Mouse (Mus musculus): ENCODE data around the gene Khdc3. TPM values are rescaled to one million over a fixed set of nuclear protein-coding genes. Genes with fewer than 3 reads are reported as not detected.

Gene Khdc3
- total and polyA plus RNA-seq, 3 experiments, result 0.17 to 0.86 (median 0.84) TPM

DNA sequence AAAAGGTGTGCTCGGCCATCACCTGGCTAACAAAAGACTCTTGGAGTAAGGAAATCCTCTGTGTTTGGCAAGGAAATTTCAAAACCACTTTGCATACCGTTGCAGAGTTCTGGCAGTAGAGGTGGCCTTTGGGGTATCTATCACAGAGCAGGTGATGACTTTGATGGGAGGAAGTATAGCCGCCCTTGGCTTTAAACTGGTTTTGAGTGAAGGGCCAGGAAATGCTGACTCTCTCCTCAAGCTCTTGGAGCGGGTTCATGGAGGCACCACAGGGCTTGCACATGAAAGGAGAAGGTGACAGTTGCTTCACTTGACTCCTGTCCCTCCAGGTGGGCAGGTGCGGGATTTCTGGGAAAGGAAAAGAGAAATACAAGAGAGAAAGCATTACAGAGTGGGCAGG lies 14.1 kb upstream of the Khdc3 start:
- no peaks in the 10 kb centered on the region for H3K27me3 ChIP-seq (replicated peaks)
- H3K4me2 ChIP-seq (ENCODE audit: insufficient read depth, low read depth, poor library complexity, severe bottlenecking), result no peak overlapping the region
- no peak overlapping the region for H3K4me3 ChIP-seq (replicated peaks in 1 of 3; ENCODE audit: low read depth in 2 of 3, low read length in 2 of 3, poor library complexity in 1 of 3)
- in situ Hi-C loops (cut with MboI; ENCODE audit: low pct_ligation_motif_present, low pct_unique_long_range_greater_than_20kb, low sequenced_read_pairs) (loop anchor here (25.0 kb wide), 1 partner anchor 325 kb away; no protein-coding TSS in a partner anchor), dilution Hi-C loops (cut with MboI; ENCODE audit: extremely low pct_ligation_motif_present, extremely low pct_unique_long_range_greater_than_20kb, low sequenced_read_pairs) (no loop called here)
- no peak for DNase-seq (ENCODE audit: extremely low read depth)
- TF ChIP-seq ZNF384 (IDR thresholded peaks at IDR 0.05; ENCODE audit: low read depth, low read length) (no peak), CHD2 (IDR thresholded peaks at IDR 0.05; ENCODE audit: low read length) (no peak), MAX (IDR thresholded peaks at IDR 0.05; ENCODE audit: low read length) (no peak), ELF1 (IDR thresholded peaks at IDR 0.05; ENCODE audit: low read depth, low read length) (no peak), CTCF (conservative IDR thresholded peaks at IDR 0.05 in 1 of 2, IDR thresholded peaks at IDR 0.05 in 1 of 2; ENCODE audit: low read depth in 2 of 2, low read length in 2 of 2) (no peak), POLR2A (IDR thresholded peaks at IDR 0.05; ENCODE audit: low read depth, low read length) (no peak), SMC3 (IDR thresholded peaks at IDR 0.05; ENCODE audit: low read depth, low read length) (no peak), BHLHE40 (IDR thresholded peaks at IDR 0.05; ENCODE audit: low read depth, low read length) (no peak), PAX5 (IDR thresholded peaks at IDR 0.05; ENCODE audit: low read length) (no peak), ZC3H11A (IDR thresholded peaks at IDR 0.05; ENCODE audit: low read depth, low read length) (no peak), CHD1 (IDR thresholded peaks at IDR 0.05; ENCODE audit: low read depth, low read length) (no peak)
- no peak overlapping the region for H3K9ac ChIP-seq (ENCODE audit: insufficient read depth, low read depth)
- H3K36me3 ChIP-seq (replicated peaks in 1 of 2; ENCODE audit: control insufficient read depth in 1 of 2, insufficient read depth in 1 of 2, low read length in 1 of 2), result peaks cover 12 to 32% of the 10 kb centered on the region in 2 experiments
- H3K4me1 ChIP-seq (ENCODE audit: control insufficient read depth in 1 of 2, insufficient read depth in 2 of 2), result peaks cover 7 to 76% of the 10 kb centered on the region in 2 experiments; a peak in 3 of 4 replicates
- H3K79me2 ChIP-seq (replicated peaks; ENCODE audit: control insufficient read depth, extremely low read depth, insufficient read depth, poor library complexity, severe bottlenecking), result no peaks in the 10 kb centered on the region
- H3K27ac ChIP-seq (ENCODE audit: insufficient read depth, low read depth), result no peak overlapping the region
- H3K9me3 ChIP-seq (replicated peaks; ENCODE audit: low read length), result no peaks in the 10 kb centered on the region

- TF ChIP-seq MAFK (IDR thresholded peaks at IDR 0.05; ENCODE audit: insufficient replicate concordance, low read length) (0 out of 2 replicates have a peak, but pooled peaks have one; percentile 29), NELFE (IDR thresholded peaks at IDR 0.05; ENCODE audit: low read depth, low read length) (no peak)
- Histone ChIP-seq H3K9ac (ENCODE audit: insufficient read depth, low read depth) (no peak overlapping the region), H3K4me3 (replicated peaks in 1 of 3; ENCODE audit: low read depth in 2 of 3, low read length in 2 of 3, poor library complexity in 1 of 3) (no peak overlapping the region)
Measured at GRCm38 (mm10) chr9:73089222-73089920, 12.3 kb upstream of the Khdc3 start.

GRCm38 (mm10) chr9:73090121-73090520 lies 11.5 kb upstream of the Khdc3 start:
- Histone ChIP-seq H3K4me1 (ENCODE audit: control insufficient read depth in 1 of 2, insufficient read depth in 2 of 2) (peaks cover 2 to 54% of the 10 kb centered on the region in 2 experiments; a peak in 2 of 4 replicates), H3K36me3 (replicated peaks in 1 of 2; ENCODE audit: control insufficient read depth in 1 of 2, insufficient read depth in 1 of 2, low read length in 1 of 2) (peaks cover 8 to 32% of the 10 kb centered on the region in 2 experiments), H3K9ac (ENCODE audit: insufficient read depth, low read depth) (no peak overlapping the region), H3K27me3 (replicated peaks) (no peaks in the 10 kb centered on the region), H3K9me3 (replicated peaks; ENCODE audit: low read length) (no peaks in the 10 kb centered on the region), H3K79me2 (replicated peaks; ENCODE audit: control insufficient read depth, extremely low read depth, insufficient read depth, poor library complexity, severe bottlenecking) (no peaks in the 10 kb centered on the region), H3K4me2 (ENCODE audit: insufficient read depth, low read depth, poor library complexity, severe bottlenecking) (no peak overlapping the region), H3K27ac (ENCODE audit: insufficient read depth, low read depth) (no peak overlapping the region), H3K4me3 (replicated peaks in 1 of 3; ENCODE audit: low read depth in 2 of 3, low read length in 2 of 3, poor library complexity in 1 of 3) (no peak overlapping the region)
- DNase-seq (ENCODE audit: extremely low read depth), result no peak
- in situ Hi-C loops (cut with MboI; ENCODE audit: low pct_ligation_motif_present, low pct_unique_long_range_greater_than_20kb, low sequenced_read_pairs), result loop anchor here (5.0 to 25.0 kb wide), 3 partner anchors 48 to 328 kb away; partner anchors contain the start of genes Pigb and Rab27a
- TF ChIP-seq SMC3 (IDR thresholded peaks at IDR 0.05; ENCODE audit: low read depth, low read length) (peak; percentile 6; the same call in 1 of the 2 replicates), POLR2A (IDR thresholded peaks at IDR 0.05; ENCODE audit: low read depth, low read length) (no peak)
- dilution Hi-C loops (cut with MboI; ENCODE audit: extremely low pct_ligation_motif_present, extremely low pct_unique_long_range_greater_than_20kb, low sequenced_read_pairs), result no loop called here

More at GRCm38 (mm10) chr9:73089222-73089920, 12.3 kb upstream of the Khdc3 start:
- Histone ChIP-seq H3K27ac (ENCODE audit: insufficient read depth, low read depth) (no peak overlapping the region), H3K27me3 (replicated peaks) (no peaks in the 10 kb centered on the region), H3K9me3 (replicated peaks; ENCODE audit: low read length) (no peaks in the 10 kb centered on the region), H3K36me3 (replicated peaks in 1 of 2; ENCODE audit: control insufficient read depth in 1 of 2, insufficient read depth in 1 of 2, low read length in 1 of 2) (peaks cover 12 to 31% of the 10 kb centered on the region in 2 experiments), H3K4me2 (ENCODE audit: insufficient read depth, low read depth, poor library complexity, severe bottlenecking) (no peak overlapping the region), H3K4me1 (ENCODE audit: control insufficient read depth in 1 of 2, insufficient read depth in 2 of 2) (peaks cover 2 to 61% of the 10 kb centered on the region in 2 experiments; a peak in 2 of 4 replicates), H3K79me2 (replicated peaks; ENCODE audit: control insufficient read depth, extremely low read depth, insufficient read depth, poor library complexity, severe bottlenecking) (no peaks in the 10 kb centered on the region)
- dilution Hi-C loops (cut with MboI; ENCODE audit: extremely low pct_ligation_motif_present, extremely low pct_unique_long_range_greater_than_20kb, low sequenced_read_pairs), result no loop called here
- in situ Hi-C loops (cut with MboI; ENCODE audit: low pct_ligation_motif_present, low pct_unique_long_range_greater_than_20kb, low sequenced_read_pairs), result loop anchor here (25.0 kb wide), 1 partner anchor 327 kb away; no protein-coding TSS in a partner anchor
- peak; percentile 53 for DNase-seq (ENCODE audit: extremely low read depth)
